Mouse (Mus musculus) C2C12 (cell line): ENCODE measurements at regions not wholly inside any gene's neighbourhood (a gene's known extent, or its start where the extent isn't known, plus 50 kb on each side); places are given as distances from the start of the nearest gene placed in this dataset.

ENCODE experiments used
- H3K27me3 ChIP-seq: one replicate; pipeline ENCODE4 v1.6.1; 2011; ENCODE audit not compliant: control insufficient read depth, insufficient read depth, insufficient read length
- H3K36me3 ChIP-seq: one replicate; pipeline ENCODE4 v1.6.1; 2011; ENCODE audit not compliant: control insufficient read depth, insufficient read depth
- H3K4me3 ChIP-seq: one replicate; pipeline ENCODE4 v1.5.1; 2011; ENCODE audit warnings: mild to moderate bottlenecking, control low read depth; ENCODE audit not compliant: poor library complexity, insufficient read depth, severe bottlenecking
- H3K79me2 ChIP-seq: one replicate; pipeline ENCODE4 v1.6.1; 2011; ENCODE audit not compliant: control insufficient read depth, insufficient read depth
- H3K79me3 ChIP-seq: one replicate; pipeline ENCODE4 v1.6.1; 2011; ENCODE audit warnings: low read depth, control low read depth
- H3ac ChIP-seq: one replicate; pipeline ENCODE3; 2011; ENCODE audit warnings: low read depth; ENCODE audit not compliant: control insufficient read depth, insufficient read length
- CEBPB ChIP-seq: IDR thresholded peaks from one replicate; pipeline ENCODE4 v1.6.1; 2011; ENCODE audit warnings: low read depth, mild to moderate bottlenecking, control low read depth, moderate library complexity
- CTCF ChIP-seq: IDR thresholded peaks from one replicate; pipeline ENCODE4 v1.5.1; 2011; ENCODE audit not compliant: control insufficient read depth, insufficient read depth, insufficient read length
- FOSL1 ChIP-seq: IDR thresholded peaks from one replicate; pipeline ENCODE4 v1.8.0; 2011; ENCODE audit warnings: mild to moderate bottlenecking, low read length; ENCODE audit not compliant: poor library complexity, insufficient read depth, severe bottlenecking
- MAX ChIP-seq: IDR thresholded peaks from one replicate; pipeline ENCODE4 v1.6.1; 2011; ENCODE audit warnings: mild to moderate bottlenecking, control low read depth
- MYOD1 ChIP-seq: IDR thresholded peaks from one replicate; pipeline ENCODE4 v1.6.1; 2011; ENCODE audit warnings: low read depth; ENCODE audit not compliant: control insufficient read depth, insufficient read length
- MYOG ChIP-seq: IDR thresholded peaks from one replicate; pipeline ENCODE4 v1.6.1; 2011; ENCODE audit not compliant: control insufficient read depth, insufficient read length; ENCODE audit errors: extremely low read depth
- USF1 ChIP-seq: IDR thresholded peaks from one replicate; pipeline ENCODE4 v1.6.1; 2011; ENCODE audit warnings: low read depth, mild to moderate bottlenecking, control low read depth, moderate library complexity

DNA sequence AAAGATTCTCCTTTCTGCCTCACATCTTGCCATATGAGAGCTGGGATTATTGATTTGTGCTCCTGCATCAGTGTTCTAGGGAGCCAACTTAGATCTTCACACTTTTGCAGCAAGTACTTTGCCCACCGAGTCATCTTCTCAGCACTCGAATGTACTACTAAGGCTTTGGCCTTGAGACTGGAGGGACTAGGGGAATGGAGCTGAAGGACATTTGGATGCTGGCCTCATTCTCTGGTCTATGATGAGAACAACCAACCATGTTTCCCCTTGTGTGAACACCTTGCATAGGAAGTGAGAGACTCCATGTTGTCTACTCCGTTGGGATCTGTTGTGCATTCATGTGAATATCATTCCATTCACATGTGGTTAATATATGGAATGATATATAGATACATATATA lies 386.5 kb downstream of the Rps24 start:
- Histone ChIP-seq H3K27me3 (peaks cover 27% of the 10 kb centered on the region), H3K4me3 (no peak overlapping the region), H3ac (no peak overlapping the region), H3K79me3 (no peaks in the 10 kb centered on the region), H3K79me2 (no peaks in the 10 kb centered on the region), H3K36me3 (no peaks in the 10 kb centered on the region)
- TF ChIP-seq MYOG, result no peak
- TF ChIP-seq CTCF, result no peak
- TF ChIP-seq MYOD1, result no peak
- TF ChIP-seq CEBPB, result no peak
- no peak for TF ChIP-seq FOSL1
- TF ChIP-seq USF1, result no peak
- TF ChIP-seq MAX, result no peak

DNA sequence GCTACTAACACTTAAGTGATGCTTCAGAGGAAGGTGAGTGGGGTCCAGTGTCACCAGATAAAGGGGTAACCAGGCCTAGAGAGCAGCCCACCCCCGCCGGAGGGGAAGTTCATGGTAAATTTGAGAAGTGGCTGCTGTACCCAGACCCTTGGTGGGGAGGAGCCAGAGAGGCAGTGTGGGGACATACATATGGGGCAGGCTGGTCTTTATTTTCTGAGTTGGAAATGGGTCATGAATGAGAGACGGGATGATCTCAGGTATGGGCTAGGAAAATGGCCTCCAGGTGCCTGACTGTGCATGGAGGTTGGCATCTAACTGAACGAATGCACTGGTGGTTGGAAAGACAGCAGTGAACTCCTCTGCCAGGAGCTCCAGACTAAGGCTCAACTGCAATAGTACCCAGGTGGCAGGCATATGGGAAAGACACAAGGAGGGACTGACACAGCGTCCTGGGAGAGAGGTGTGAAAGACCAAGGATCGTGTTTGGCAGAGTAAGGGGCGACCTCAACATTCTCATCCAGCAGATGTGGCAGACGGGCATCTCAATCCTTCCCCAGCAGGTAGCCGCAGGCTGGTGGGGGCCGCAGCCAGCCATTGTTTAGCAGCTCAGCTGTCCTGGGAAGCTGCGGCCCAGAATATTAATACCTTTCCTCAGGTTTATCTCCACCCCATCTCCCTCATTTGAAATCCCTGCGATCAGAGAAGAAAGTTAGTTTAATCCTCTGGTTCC lies 387.7 kb downstream of the Rps24 start:
- Histone ChIP-seq H3ac (no peak overlapping the region), H3K4me3 (no peak overlapping the region), H3K27me3 (peaks cover 16% of the 10 kb centered on the region), H3K79me2 (no peaks in the 10 kb centered on the region), H3K79me3 (no peaks in the 10 kb centered on the region), H3K36me3 (no peaks in the 10 kb centered on the region)
- TF ChIP-seq CTCF, result no peak
- no peak for TF ChIP-seq MYOG
- TF ChIP-seq FOSL1, result no peak
- TF ChIP-seq MYOD1, result no peak
- no peak for TF ChIP-seq MAX
- TF ChIP-seq CEBPB, result no peak
- TF ChIP-seq USF1, result no peak

DNA sequence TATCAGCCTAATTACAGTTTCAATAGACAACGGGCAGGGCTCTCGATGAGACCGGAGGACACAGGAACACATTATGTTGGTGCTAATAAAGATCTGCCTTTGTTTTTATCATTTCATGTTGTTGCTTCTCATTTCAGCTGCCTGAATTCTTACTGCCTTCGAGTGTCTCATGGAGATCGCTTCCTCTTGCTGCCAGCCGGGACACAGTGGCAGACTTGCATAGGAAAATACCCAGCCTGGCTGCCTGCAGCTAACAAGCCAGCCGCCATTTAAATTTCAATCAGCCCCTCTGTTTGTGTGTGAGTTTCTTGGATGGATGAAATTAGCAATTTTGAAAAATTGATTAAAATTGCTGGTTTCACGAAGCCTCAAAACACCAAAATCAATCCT lies 388.2 kb downstream of the Rps24 start:
- TF ChIP-seq USF1, result no peak
- TF ChIP-seq MYOG, result no peak
- no peak for TF ChIP-seq MYOD1
- TF ChIP-seq CEBPB, result no peak
- no peak for TF ChIP-seq FOSL1
- TF ChIP-seq CTCF, result no peak
- no peak for TF ChIP-seq MAX

DNA sequence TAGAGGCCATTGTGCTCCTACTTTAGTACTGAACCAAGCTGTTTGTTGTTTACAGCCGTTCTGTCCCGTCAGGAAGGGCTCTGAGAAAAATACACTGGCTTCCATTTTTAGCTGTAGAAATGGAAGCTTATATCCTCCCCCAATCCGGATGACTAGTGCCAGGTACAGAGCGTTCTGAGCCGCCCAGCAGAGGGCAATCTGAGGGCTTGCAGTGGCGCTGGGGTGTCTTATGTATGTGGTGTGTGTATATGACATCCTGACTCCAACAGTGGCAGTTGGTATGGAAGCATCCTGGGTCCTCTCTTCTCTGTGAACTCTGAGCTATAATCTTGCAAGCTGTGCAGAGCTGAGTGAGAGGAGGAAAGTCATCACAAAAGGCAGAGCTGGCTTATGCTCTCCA lies 389.0 kb downstream of the Rps24 start:
- TF ChIP-seq FOSL1, result no peak
- TF ChIP-seq CEBPB, result no peak
- TF ChIP-seq CTCF, result no peak
- no peak for TF ChIP-seq MAX
- no peak for TF ChIP-seq MYOG
- no peak for TF ChIP-seq USF1
- TF ChIP-seq MYOD1, result no peak
- Histone ChIP-seq H3K79me2 (no peaks in the 10 kb centered on the region), H3K27me3 (peaks cover 13% of the 10 kb centered on the region), H3K36me3 (no peaks in the 10 kb centered on the region), H3K79me3 (no peaks in the 10 kb centered on the region), H3ac (no peak overlapping the region), H3K4me3 (no peak overlapping the region)

More for the DNA sequence above, 388.2 kb downstream of the Rps24 start:
- H3K4me3 ChIP-seq, result no peak overlapping the region
- no peaks in the 10 kb centered on the region for H3K36me3 ChIP-seq
- no peaks in the 10 kb centered on the region for H3K79me2 ChIP-seq
- H3K79me3 ChIP-seq, result no peaks in the 10 kb centered on the region
- H3ac ChIP-seq, result no peak overlapping the region
- peaks cover 13% of the 10 kb centered on the region for H3K27me3 ChIP-seq

DNA sequence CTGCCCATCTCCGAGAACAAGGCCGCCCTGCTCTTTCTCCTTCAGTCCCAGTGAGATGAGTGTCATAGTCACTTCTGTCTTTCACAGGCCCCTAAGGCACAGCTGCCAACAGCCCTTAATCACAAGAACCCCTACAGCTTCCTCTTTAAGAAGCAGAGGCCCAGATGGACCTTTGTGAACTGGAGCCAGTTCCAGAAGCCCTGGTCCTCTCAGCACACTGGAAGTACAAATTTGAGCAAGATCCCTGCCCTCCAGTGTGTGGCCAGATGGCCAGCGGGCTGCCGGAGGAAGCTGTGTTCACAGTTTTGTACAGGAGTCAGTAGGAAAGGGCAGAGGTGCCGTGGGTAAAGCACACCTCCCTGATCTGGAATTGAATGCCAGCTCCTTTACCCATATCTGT lies 389.6 kb downstream of the Rps24 start:
- no peak overlapping the region for H3ac ChIP-seq
- no peaks in the 10 kb centered on the region for H3K79me3 ChIP-seq
- no peak overlapping the region for H3K4me3 ChIP-seq
- H3K36me3 ChIP-seq, result no peaks in the 10 kb centered on the region
- peaks cover 7% of the 10 kb centered on the region for H3K27me3 ChIP-seq
- H3K79me2 ChIP-seq, result no peaks in the 10 kb centered on the region
- TF ChIP-seq FOSL1 (no peak), MYOG (no peak)

DNA sequence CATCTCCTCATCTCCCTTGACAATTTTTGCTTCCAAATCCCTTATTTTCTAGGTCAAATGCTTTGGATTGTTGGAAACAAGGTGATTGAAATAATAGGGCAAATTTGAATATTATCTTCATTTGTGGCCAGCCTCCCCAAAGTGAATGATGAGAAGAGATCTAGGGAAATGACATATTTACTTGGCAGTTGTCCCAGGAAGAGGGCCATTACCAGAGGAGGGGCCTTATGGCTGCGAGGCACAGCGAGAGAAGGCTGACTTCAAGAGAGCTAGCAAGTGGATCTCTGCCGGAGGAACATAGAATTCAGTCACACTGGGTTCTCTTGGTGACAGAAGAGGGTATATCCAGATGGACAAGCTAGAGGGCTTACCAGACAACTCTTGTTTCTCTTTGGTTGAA lies 390.9 kb downstream of the Rps24 start:
- no peaks in the 10 kb centered on the region for H3K36me3 ChIP-seq
- TF ChIP-seq FOSL1 (no peak), MYOG (no peak), CTCF (no peak), MYOD1 (no peak), CEBPB (no peak)
- no peaks in the 10 kb centered on the region for H3K79me2 ChIP-seq
- no peak overlapping the region for H3ac ChIP-seq
- no peak overlapping the region for H3K4me3 ChIP-seq
- H3K79me3 ChIP-seq, result no peaks in the 10 kb centered on the region
- H3K27me3 ChIP-seq, result peaks cover 2% of the 10 kb centered on the region
